Mouse (Mus musculus) cerebellum, adult 18-20 months (tissue): ENCODE measurements at regions not wholly inside any gene's neighbourhood (a gene's known extent, or its start where the extent isn't known, plus 50 kb on each side); places are given as distances from the start of the nearest gene placed in this dataset.

Experiments
- DNase-seq, 2 experiments: peaks; one replicate each; pipeline ENCODE4 v3.0.0; 2021

- no peak for DNase-seq
Measured at GRCm38 (mm10) chr12:70769538-70770176, 55.7 kb upstream of the Frmd6 start.

GRCm38 (mm10) chr12:70774006-70774405 is 51.3 kb upstream of the Frmd6 start:
- DNase-seq, result no peak

- no peak for DNase-seq
Measured at GRCm38 (mm10) chr12:70774816-70775591, 50.3 kb upstream of the Frmd6 start.
